Mouse (Mus musculus): ENCODE measurements around the gene Neurl1a. TPM values are rescaled to one million over a fixed set of nuclear protein-coding genes. Genes with fewer than 3 reads are reported as not detected.

Neurl1a gene
- total RNA-seq, 2 experiments from 2014 or later: 161 to 164 TPM

DNA sequence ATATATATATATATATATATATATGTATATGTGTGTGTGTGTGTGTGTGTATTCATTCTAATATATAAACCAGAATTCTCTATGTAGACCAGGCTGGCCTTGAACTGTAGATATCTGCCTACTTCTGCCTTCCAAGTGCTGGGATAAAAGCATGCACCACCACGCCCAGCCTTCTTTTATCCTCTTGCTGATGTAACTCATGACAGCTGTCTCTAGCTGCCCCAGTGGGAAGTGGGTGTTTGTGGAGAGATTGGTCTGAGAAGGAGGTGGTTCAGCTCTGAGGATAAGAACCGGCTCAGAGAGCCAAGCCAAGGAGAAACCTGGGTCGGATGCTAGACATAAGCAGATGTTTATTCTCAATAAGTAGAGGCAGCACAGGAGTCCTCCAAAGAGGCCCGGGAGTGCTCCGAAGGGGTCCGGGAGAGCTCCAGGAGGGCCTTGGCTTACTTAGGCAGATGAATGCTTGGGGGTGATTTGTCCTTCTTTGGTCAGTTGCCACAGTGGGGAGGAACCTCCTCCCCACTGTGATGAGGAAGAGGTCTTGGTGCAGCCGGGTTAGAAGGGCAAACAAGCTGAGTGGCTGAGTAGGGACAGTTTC lies 10.9 kb upstream of the Neurl1a start:
- no peak for DNase-seq (ENCODE audit: low spot score in 2 of 2)

DNA sequence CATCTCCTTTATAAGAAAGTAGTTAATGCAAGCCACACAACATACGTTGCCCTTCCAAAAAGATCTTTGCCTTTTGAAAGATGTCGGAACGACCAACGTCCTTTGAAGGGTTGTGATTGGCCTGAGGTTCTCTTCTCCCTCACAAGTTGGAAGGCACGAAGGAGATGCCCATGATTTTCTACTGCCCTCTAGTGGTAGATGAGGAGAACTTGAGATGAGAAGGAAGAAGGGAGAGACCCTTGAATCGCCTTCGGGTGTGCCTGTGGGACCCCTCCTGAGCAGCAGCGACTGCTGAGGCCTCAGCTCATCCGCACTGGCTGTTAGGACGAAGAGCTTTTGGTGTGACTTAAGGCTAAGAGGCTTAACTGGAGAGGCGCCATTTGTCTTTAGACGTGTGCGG lies 10.4 kb upstream of the Neurl1a start:
- DNase-seq (ENCODE audit: low spot score in 2 of 2): peak; percentile 21 to 61

GRCm38 (mm10) chr19:47168793-47169412 lies 9.7 kb upstream of the Neurl1a start:
- peak; percentile 86 to 87 for DNase-seq (ENCODE audit: low spot score in 2 of 2)

- DNase-seq (ENCODE audit: low spot score in 2 of 2): peak in 1 of 2 experiments; percentile 49
These were observed 4.1 kb upstream of the Neurl1a start for GRCm38 (mm10) chr19:47174515-47174914.

- DNase-seq (ENCODE audit: low spot score in 2 of 2): no peak
These were observed 3.1 kb upstream of the Neurl1a start for GRCm38 (mm10) chr19:47175472-47175871.

GRCm38 (mm10) chr19:47176916-47177505 lies 1.6 kb upstream of the Neurl1a start:
- no peak for DNase-seq (ENCODE audit: low spot score in 2 of 2)

DNA sequence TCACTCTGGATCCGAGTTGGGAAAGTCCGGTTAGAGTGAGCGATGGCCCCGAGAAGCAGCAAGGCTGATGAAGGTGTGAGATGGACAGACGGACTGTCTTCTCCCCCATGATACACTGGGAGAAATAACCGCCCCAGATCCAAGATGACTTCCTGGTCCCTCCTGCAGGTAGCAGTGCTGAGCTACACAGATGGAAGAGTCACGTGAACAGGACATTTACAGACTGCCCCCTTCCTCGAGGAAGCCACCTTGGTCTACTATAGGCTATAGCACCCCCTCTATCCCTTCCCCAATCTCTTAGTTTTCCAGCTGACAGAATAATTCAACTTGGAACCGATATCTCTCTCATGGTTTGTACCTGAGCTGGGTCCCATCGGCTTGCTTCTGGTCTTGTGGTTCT lies 619 bp upstream of the Neurl1a start:
- DNase-seq (ENCODE audit: low spot score in 2 of 2): no peak

DNA sequence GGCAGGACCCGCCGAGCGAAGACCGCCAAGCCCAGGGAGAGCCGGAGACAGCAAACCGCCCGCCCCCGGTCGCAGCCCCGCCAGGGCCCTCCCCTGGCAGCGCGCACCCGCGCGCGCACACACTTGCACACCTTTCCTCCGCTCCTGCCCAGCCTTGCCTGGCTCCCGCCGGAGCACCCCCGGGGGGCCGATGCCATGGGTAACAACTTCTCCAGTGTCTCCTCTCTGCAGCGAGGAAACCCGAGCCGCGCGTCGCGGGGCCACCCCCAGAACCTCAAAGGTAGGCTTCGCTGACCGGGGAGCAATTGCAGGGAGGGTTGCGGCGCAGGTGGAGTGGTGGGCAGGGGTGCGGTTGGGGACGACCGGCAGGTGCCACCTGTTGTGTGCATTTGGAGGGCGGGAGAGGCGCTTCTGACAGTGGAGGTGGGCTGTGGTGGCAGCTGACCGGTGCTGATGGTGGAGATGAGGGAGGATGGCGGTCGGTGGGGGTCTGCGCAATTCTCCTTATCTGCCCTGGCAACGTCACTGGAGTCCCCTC lies 721 bp downstream of the Neurl1a start:
- peak in 1 of 2 experiments; percentile 39 for DNase-seq (ENCODE audit: low spot score in 2 of 2)

GRCm38 (mm10) chr19:47180011-47180410 lies 1.4 kb downstream of the Neurl1a start:
- DNase-seq (ENCODE audit: low spot score in 2 of 2): no peak

DNA sequence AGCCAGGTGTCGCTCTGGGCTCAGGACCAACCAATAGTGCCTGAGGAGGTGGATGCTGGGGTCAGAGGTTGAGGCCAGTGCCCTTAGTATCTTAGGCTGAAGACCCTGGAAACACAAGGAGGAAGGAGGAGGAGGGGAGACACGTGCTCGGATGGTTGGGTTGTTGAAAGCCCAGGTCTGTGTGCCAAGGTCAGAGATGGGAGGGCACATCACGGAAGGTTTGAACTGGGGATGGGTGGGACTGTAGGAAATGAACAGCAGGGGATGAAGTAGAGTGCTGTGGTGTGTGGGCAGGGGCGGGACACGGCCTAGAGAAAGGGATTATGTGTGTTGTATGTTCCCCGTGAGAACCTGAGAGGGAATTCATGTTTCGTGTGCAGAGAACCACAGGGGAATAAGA lies 5.6 kb downstream of the Neurl1a start:
- no peak for DNase-seq (ENCODE audit: low spot score in 2 of 2)

DNA sequence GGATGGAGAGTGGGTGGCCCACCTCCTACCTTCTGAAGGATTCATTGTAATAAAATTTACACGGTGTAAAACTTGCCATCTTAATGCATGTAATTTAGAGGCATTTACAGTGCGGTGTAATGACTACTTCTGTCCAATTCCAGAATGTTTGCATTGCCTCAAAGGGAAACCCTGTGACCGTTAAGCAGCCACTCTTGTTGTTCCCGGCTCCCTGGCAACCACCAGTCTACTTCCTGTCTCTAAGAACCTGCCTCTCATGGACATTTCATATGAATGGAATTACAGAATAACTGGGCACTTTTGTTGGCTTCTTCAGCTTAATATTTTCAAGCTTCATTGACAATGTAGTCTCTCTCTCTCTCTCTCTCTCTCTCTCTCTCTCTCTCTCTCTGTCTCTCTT lies 6.1 kb downstream of the Neurl1a start:
- DNase-seq (ENCODE audit: low spot score in 2 of 2): no peak

DNA sequence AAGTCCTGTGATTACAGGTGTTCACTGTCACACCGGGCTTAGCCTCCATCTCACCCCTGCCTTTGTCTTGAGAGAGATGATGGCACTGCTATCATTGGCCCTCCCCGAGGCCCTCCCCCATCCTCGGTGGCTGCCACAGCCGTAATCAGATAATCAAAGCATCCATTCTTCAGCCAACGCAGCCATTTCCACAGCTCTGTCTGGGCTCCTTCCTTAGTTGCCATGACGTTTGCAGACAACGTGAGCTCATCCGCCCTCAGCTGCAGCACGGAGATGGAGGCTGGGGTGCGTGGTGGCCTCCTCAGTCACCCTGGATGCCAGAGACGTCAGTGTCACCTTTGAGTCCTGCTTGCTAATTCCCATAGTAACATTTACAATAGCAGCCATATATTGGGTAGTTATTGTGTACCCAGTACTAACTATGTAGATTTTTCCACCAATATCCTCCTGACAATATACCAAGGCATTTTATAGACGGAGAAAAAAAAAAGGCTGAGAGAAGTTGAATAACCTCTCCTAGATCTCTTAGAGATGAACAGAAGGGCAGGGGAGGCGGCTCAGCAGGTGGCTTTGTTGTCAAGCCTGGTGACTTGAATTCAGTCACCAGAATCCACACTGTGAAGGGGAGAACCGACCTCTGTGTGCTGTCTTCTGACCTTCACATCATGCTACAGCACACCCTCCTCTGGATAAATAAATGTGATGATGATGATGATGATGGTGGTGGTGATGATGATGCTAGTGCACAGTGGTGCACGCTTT lies 8.1 kb downstream of the Neurl1a start:
- DNase-seq (ENCODE audit: low spot score in 2 of 2): no peak

- DNase-seq (ENCODE audit: low spot score in 2 of 2): no peak
These were observed 10.0 kb downstream of the Neurl1a start for GRCm38 (mm10) chr19:47188515-47189128.

- no peak for DNase-seq (ENCODE audit: low spot score in 2 of 2)
These were observed 13.5 kb downstream of the Neurl1a start for GRCm38 (mm10) chr19:47192158-47192557.

- no peak for DNase-seq (ENCODE audit: low spot score in 2 of 2)
These were observed 20.2 kb downstream of the Neurl1a start for GRCm38 (mm10) chr19:47198671-47199350.

DNA sequence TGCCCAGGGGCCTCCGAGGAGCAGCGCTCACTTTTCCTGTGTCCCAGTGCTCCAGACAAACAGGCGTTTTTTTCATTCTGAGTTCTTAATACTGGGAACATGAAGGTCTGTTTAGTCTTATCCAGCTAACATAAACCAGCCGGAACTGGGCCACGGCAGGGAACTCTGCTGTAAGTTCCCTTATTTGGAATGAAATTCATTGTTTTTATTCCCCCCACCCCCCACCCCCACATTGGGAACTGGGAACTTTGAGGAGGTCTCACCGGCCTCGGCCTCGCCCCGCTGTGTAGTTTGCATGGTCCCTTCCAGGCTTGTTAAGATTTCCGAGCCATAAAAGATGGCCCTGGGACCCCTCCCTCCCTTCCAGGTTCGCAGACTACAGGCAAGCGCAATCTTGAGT lies 23.4 kb downstream of the Neurl1a start:
- no peak for DNase-seq (ENCODE audit: low spot score in 2 of 2)

DNA sequence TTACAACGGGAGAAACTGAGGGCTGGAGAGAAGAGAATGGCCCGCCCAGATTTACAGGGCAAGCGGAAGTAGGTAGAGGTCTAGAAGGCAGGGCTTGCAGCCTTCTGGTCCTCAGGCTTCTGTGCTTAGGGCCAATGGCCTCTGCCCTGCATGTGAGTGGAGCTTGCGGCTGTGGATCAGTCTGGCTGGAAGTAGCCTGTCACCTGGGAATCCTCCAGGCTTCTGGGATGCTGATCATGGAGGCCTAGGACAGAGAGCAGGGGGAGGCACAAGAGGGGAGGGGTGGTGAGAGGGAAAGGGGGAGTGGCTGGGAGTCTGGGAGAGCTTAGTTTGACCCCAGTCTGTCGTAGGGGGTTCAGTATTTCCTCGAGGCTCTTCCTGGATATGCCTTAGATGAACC lies 23.8 kb downstream of the Neurl1a start:
- DNase-seq (ENCODE audit: low spot score in 2 of 2): no peak

- DNase-seq (ENCODE audit: low spot score in 2 of 2): no peak
These were observed 24.4 kb downstream of the Neurl1a start for GRCm38 (mm10) chr19:47203042-47203441.

DNA sequence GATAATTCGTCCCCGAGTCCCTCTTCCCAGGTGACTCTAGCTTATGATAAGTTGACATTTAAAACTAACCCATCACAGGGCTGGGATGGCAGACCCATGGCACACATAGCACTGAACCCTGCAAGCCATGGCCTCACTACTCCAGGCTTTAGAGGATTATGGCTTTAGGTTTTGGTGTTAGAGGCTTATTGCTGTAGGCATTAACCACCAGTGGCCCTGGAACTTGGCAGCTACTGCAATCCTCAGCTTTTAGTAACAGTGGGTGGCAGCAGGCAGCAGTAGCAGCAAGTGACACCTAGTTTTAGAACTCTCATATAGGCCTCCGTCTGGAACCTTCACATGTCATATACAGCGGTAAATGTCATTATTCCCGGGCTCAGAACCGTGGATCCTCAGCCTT lies 26.0 kb downstream of the Neurl1a start:
- DNase-seq (ENCODE audit: low spot score in 2 of 2): no peak

DNA sequence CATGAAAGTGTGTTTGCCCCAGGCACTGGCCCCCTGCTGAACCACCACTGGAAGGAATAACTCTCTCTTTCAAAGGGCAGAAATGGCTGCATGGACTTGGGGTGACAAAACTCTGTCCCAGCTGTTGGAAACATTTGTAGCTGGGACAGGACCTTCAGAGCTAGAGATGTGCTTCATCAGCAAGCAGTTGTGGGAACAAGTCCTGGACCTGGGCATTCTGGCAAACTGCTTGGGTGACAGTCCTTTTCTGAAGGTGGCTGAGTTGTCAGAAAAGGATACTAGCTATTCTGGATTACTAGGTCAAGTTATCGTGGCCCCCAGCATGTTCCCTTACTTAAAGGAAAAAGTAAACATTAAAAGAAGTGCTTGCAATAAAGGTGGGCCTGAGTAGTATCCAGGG lies 27.5 kb downstream of the Neurl1a start:
- DNase-seq (ENCODE audit: low spot score in 2 of 2): no peak

- DNase-seq (ENCODE audit: low spot score in 2 of 2): no peak
These were observed 31.8 kb downstream of the Neurl1a start for GRCm38 (mm10) chr19:47210432-47210831.
